Mouse (Mus musculus): ENCODE measurements around the gene Ubald2.
"Not testable (repeated sequence)": the region's sequence is repeated elsewhere in the genome, so short reads cannot be mapped to it uniquely, and the experiment has no call there.

Ubald2 gene

DNA sequence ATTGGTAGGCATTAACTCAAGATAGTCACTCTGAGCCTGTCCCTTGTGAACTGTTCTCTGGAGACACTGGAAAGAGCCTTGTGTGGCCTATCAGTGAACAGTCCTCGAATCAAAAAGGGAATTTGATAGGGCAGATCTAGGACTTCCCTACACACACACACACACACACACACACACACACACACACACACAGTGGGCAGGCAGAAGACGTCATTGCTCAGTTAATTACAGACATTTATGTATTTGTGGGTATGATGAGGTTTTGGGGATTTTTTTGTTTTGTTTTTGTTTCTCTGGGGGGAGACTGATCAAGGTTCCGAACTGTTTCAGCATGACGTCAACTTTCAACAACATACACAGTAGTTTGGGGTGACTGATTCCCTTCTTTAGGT lies 20.3 kb upstream of the Ubald2 start:
- DNase-seq (ENCODE audit: extremely low read depth, low read depth, low spot score) = no peak

DNA sequence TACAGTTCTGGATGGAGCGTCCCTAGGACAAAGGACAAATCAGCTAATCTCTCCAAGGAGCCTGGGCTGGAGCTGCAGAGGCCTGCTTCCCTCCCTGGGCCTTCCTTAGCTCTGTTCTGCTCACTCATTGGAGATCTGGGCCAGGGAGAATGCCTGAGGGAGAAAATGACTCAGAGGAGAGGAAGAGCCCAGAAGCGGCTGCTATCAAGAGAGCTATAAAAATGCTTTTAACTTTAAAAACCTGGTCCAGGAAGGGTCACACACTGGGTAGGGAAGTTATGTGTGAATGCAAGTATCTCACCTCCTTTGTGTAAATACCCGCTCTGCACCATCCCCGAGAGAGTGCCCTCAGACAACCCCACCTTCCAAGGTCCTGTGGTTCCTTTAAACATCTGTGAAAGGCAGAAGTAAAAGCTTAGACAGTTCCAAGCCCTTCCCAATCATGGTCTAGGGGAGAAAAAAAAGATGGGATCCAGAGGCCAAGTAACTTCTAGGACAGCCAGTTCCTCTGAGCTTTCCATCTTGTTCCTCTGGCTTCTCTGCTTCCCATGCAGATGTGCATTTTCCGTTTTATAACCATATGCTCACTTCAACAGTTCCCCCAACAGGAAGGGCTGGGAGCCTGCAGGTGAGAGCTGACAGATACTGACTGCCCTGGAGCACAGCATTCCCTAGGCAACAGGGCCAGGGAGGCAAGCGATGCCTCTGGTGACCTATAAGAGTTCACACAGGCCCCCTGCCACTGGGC lies 17.5 kb upstream of the Ubald2 start:
- no peak for DNase-seq (ENCODE audit: extremely low read depth, low read depth, low spot score)

DNA sequence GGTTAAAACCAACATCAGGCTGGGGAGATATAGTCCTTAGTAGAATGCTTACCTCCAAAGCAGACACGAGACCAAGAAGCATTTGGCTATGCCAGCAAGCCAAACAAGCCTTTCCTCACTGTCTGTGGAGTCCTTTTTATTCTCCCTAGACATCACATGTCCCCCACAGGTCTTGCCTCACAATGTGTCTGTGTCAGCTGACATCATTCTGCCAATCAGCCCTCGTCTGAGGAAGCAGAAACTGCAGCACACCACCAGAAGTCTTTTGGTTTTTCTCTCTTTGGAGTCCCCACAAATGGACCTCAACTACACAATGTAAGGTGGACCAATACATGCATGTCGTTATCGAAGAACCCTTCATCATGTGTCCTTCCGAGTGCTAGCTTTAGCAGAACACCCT lies 16.8 kb upstream of the Ubald2 start:
- DNase-seq (ENCODE audit: extremely low read depth, low read depth, low spot score) = no peak

DNA sequence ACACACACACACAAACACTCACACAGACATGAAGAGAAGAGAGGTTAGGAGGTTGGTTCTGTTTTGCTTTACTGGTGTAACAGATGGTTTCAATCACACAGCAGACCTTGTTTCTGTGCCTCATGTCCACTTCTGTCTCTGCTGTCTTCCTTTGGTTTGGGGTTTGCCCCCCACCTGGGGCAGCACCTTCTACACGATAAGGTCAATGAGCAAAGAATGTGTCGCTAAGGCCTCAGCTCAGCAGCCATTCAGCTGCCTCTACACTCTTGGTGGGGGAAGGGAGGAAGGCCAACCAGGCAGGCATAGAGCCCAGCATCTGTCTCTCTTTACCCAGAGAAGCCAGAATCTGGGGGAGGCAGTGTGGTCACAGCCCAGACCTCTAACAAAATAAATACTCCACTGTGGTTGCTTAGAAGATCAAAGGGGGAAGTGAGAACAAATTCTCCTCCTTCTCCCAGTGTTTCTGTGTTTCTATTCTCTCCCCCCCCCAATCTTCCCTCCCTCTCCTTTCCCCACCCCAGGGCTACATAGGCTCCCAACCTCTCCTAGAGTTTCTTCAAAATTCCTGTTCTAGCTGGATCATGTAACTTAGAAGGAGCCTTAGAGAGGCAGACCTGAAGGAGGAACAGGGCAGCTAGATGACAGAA lies 15.6 kb upstream of the Ubald2 start:
- DNase-seq (ENCODE audit: extremely low read depth, low read depth, low spot score) = no peak

DNA sequence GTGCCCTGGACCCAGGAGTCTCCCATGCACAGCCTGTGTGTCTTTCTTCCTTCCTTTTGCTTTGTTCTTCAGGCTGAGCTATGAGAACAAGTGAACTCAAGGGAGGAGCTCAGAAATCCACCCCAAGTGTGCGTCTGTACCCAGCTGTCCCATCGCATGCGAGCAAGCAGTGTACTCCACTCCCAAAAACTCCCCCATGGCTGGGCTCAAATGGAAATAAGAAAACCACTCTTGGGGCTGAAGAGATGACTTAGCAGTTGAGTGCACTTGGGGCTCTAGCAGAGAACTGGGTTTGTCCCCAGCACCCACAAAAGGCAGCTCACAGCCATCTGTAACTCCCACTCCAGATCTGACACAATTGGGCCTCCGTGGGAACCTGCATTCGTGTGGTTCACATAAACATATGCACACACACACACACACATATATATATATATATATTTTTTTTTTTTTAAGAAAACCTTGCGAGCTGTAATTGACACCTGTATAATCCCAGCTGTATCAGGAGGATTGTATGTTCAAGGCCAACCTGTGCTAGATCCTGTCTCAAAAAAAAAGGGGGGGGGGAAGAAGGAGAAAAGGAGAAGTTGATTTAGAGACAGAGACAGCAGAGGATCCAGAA lies 14.9 kb upstream of the Ubald2 start:
- DNase-seq (ENCODE audit: extremely low read depth, low read depth, low spot score) = no peak

DNA sequence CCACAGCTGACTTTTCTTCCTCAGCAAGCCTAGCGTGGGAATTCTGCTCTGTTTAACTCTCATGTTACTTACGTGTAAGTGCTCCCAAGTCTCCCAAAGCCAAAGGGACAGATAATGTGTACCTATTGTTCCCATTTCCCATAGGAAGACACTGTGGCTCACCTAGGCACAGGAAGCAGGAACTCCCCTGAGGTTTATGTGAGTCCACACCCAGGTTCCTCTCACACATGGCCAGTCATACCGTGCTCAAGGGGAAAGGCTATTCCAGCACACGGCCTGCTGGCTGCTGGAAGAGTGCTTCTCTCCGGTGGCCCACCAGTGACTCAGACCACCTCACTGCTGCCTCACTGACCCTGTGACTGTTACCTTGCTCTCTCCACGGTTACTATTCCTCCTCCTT lies 12.8 kb upstream of the Ubald2 start:
- DNase-seq (ENCODE audit: extremely low read depth, low read depth, low spot score) = no peak

DNA sequence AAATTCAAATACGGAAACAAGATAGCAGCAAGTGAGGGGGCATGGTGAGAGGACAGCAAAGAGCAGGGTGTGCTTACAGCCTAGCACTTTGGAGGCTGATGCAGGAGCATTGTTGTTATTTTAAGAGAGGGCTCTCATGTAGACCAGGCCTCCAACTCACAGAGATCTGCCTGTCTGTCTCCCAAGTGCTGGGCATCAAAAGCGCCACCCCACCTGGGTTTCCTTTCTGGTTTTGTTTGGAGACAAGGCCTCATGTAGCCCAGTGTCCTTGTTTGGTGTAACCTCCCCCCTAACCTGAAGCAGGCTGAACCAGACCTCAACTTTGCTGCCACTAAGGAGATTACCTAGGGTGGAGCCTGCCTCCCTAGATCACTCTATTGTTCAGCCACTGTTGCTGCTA lies 11.3 kb upstream of the Ubald2 start:
- DNase-seq (ENCODE audit: extremely low read depth, low read depth, low spot score) = no peak

DNA sequence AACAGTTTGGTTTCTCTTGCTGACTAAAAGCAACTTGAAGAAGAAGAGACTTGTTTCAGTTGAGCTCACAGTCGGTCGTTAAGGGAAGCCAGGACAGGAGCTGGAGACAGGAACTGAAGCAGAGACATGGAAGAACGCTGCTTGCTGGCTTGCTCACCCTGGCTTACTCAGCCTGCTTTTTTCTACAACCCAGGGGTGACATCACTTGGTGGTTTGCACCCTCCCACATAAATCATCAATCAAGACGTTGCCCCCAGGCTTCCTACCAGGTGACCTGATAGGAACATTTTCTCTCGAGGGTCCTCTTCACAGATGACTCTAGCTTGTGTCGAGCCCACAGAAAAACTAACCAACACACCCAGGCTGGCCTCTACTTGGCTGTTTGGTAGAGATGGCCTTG lies 10.7 kb upstream of the Ubald2 start:
- no peak for DNase-seq (ENCODE audit: extremely low read depth, low read depth, low spot score)

DNA sequence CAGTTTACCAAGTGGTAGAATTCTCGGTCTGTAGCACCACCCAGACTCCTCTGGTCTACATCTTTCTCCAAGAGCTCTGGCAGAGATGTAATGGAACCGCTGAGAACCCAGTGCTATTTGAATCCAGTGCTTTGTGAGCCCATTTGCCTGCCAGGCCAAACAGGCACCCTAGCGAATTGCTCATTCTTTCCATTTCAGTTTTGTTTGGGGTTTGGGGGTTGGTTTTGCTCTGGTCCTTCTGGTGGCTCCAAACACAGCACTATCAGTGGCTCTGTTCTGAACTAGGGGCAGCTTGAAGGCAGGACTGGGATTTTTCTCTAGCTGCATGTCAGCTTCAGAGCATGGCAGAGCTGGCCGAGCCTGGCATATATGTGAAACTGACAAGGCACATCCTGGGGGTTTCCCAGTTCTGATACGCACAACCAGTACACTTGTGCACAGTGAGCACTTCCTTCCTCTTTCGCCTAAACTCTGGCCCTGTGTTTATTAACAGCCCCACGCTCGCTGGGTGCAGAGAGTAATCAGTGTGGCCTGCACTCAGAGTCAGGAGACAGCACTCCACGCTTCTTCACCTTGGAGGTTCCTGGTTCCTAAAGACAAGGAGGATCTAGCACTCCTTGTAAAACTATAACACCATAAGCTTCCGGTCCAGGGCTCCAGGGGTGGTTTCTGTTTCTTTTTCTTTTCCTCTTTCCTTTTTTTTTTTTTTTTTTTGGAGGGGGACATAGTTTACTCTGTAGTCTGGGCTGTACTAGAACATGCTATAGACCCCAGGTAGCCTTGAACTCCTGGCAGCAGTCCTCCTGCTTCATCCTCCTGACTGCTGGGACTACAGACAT lies 9.9 kb upstream of the Ubald2 start:
- DNase-seq (ENCODE audit: extremely low read depth, low read depth, low spot score) = no peak

DNA sequence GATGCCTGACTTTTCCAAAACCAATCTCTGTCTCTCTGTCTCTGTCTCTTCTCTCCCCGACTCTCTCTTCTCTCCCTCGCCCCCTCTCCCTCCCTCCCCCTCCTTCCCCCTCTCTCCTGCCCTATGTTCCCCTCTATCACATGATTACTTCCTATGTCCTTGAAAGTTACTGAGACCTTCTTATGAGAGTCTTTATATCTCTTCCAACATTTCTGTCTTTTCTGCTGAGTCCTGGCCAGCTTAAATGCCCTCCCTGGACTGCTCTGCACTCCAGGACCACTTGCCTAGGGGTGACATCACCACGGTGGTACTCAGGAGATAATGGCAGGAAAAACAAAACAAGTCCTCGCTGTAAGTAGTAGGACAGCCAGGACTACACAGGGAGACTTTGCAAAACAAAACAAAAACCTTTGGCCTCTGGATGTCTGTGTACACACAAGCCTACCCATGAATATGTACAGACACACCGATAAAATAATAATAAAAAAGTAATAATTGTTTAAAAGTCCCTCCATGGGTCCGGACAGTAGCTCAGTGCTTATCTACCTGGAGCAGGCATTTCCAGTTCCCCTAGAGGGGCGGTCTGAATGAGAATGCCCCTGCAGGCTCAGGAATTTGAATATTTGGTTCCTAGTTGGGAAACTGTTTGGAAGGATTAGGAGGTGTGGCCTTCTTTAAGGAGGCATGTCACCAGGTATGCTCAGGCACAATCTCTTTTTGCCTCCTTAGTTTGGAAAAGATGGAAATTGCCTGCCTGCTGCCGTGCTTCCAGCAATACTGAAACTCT lies 9.1 kb upstream of the Ubald2 start:
- DNase-seq (ENCODE audit: extremely low read depth, low read depth, low spot score) = no peak

DNA sequence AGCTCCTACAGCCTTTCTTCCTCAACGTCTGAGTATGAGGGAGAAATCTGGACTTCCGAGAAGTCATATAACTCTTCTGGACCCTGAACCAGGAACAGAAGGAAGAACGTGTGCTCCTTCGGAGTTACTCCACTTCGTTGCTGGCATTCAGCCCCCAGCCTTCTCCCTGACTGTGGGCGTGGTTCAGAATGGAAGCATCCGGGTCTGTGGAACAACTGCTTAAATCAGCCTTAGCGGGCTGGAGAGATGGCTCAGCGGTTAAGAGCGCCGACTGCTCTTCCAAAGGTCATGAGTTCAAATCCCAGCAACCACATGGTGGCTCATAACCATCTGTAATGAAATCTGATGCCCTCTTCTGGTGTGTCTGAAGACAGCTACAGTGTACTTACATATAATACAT lies 7.6 kb upstream of the Ubald2 start:
- DNase-seq (ENCODE audit: extremely low read depth, low read depth, low spot score) = not testable (repeated sequence)

DNA sequence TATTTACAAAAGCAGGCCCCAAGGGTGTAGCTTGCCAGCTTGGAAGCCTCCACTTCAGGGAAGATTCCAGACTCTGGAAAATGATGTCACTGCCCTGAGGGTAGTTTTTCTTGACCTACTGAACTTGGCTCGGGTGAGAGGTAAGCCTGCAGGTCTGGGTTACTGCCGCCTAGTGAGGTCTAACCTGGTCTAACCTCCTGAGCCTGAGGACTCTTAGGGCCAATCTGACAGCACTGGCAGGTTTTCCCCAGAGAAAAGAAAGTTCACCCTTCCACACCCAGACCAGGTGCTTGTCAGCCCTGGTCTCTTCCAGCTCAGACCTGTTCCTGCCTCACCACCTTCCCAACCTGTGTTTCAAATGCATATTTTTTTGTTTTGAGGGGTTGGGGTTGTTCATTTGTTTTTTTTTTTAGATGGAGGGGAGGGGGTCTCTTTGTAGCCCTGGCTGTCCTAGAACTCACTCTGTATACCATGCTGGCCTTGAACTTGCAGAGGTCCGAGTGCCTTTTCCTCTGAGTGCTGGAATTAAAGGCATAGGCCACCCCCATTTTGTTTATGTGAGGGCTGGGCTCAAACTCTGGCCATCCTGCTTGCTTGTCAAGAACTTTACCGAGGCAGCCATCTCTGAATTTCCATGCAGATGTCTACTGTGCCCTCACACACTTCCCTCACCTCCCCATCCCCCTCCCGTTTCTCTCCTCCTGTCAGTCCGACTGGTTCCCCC lies 6.9 kb upstream of the Ubald2 start:
- DNase-seq (ENCODE audit: extremely low read depth, low read depth, low spot score) = no peak

DNA sequence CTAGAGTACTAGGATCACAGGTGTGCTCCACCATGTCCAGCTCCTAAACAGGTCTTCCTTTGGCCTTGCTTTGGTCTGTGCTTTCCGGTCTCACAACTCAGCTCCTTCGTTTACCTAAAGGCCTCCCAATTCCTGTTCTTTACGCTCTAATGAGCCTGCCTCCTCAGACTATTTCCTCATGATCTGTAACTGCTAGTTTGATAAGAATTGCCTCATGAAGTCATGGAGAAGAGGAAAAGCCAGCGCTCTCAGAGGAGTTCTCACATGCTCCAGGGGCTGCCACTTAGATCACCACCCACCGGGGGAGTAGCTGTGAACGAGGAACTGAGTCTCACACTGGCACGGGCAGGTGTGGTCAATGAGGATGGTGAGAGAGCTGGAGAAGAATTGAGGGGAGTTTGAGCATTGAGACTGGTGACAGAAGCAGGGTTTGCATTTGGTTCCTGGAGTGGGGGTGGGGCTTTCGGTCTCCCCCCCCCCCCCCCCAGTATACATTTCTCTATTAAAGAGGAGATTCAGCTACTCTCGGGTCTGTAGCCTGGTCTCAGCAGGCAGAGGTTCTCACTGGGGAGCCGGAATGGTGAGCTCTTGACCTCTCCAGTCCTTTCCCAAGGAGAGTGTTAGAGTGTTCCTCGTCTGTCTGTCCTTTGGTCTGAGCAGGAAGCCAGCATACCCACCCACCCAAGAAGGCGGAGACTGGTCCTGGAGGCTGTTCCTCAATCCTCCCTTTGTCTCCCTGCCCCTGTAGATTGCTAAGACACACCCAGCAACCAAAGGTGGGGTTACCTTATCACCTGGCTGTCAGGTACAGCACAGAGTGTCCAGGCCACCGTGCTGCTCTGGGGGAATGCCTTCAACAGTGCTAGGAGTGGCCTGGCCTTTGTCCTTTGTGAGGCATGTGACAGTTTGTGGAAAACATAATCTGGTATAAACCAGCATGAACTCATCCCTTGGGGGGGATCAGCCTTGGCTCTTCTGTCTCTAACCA lies 4.7 kb upstream of the Ubald2 start:
- DNase-seq (ENCODE audit: extremely low read depth, low read depth, low spot score) = no peak

DNA sequence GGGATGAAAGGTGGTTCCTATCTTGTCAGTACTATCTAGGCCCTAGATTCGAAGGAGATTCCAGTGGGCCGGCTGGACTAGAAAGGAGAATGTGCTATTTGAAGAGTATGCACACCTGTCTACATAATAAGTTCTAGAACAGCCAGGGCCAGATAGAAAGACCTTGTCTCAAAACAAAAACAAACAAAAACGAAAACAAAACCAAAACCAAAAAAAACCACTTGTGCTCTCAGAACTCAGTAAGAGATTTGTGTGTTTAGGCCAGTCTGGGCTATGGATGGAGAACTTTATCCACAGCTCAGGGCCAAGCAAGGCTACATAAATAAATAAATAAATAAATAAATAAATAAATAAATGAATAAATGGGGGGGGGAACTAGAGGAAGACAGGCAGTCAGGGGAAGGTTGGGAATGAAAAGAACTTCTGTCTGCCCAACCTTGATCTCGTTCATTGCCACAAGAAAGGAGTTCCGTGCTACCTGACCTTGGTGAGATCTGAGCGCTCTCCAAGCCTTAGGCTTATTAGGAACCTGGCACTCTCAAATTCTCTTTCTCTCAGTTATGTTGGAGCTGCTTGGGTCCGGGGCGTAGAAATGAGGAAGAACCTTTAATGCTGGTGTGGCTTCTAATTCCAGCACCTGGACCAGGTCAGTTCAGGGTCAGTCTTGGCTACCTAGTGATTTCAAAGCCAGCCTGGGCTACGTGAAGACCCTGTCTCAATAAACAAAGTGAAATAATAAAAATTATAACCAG lies 3.9 kb upstream of the Ubald2 start:
- DNase-seq (ENCODE audit: extremely low read depth, low read depth, low spot score) = no peak

DNA sequence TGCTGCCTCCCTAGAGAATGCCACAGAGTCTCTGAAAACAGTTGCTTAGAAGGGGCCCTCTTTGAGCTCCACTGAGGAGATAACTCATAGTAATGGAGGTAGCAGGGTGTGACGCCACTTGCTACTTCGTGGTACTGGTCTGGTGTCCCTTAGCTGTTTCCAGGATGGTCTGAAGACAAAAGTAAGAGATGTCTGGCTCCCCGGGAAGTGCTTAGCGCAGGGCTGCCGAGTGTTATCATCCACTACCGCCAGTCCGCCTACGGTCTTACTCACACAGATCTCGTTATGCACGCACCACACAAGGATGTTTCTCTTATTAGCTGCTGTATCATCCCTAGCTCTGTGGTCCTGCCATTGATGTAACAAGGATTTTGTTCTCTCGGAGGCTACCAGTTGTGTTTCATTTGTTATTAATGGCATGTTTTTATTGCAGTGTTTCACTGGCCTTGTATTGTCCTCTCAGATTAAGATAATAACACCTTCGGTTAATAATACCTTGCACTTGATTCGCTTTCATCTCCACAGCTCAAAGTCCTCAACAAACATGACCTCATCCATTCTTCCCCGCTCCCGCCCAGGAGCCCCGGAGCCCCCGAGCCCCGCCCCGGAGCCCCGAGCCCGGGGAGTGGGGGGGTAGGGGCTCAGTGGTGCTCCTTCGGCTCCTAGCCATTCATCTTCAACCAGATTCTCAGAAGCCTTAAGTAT lies 3.0 kb upstream of the Ubald2 start:
- DNase-seq (ENCODE audit: extremely low read depth, low read depth, low spot score) = no peak

DNA sequence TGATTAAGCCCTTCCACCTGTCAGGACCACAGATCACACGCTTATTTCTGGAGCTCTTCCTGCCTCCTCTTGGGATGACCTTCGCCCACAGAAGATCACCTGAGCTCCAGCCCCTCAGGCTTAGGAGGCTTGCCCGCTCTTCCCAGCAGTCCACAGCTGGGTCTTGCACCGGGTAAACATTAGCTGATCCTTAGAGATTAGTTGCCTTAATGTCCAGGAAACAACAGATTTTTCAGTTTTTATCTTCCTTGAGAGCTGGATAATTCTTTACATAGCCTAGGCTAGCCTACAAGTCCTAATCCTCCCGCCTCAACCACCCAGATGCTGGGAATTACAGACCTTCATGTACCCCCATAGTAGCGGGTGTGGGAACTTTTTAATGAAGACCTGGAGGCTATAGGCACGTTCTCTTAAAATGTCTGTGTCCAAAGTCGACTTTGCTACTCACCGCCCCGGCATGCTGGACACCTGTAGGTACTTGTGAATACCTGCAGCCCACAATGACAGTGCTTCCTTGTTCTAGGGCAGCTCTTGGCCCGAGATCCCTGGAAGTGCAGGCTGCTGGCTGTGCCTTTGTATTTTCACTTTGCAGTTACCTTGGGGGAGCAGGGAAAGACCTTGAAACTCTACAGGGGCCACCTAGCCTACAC lies 2.3 kb upstream of the Ubald2 start:
- DNase-seq (ENCODE audit: extremely low read depth, low read depth, low spot score) = peak; percentile 89

DNA sequence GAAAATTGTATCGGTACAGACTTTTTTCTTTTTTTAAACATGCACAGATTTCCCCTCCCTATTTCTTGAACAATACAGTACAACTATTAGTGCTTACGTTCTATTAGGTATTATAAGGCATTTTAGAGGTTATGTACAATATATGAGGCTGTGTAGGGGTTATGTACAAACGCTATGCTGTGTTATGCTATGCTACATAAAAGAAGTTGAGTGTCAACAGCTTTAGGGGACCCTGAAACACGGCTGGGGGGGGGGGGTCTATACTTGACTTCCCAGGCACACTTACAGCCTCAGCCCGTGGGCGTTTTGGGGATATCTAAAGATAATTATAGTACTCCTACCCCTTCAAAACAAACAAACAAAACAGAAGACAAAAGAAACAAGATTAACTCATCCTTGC lies 1.8 kb upstream of the Ubald2 start:
- no peak for DNase-seq (ENCODE audit: extremely low read depth, low read depth, low spot score)
